Mouse (Mus musculus): ENCODE measurements around the gene Cfap73. TPM values are rescaled to one million over a fixed set of nuclear protein-coding genes. Genes with fewer than 3 reads are reported as not detected.

Gene Cfap73
- total and polyA plus RNA-seq, 3 experiments, result 0.26 TPM; not detected in 2

DNA sequence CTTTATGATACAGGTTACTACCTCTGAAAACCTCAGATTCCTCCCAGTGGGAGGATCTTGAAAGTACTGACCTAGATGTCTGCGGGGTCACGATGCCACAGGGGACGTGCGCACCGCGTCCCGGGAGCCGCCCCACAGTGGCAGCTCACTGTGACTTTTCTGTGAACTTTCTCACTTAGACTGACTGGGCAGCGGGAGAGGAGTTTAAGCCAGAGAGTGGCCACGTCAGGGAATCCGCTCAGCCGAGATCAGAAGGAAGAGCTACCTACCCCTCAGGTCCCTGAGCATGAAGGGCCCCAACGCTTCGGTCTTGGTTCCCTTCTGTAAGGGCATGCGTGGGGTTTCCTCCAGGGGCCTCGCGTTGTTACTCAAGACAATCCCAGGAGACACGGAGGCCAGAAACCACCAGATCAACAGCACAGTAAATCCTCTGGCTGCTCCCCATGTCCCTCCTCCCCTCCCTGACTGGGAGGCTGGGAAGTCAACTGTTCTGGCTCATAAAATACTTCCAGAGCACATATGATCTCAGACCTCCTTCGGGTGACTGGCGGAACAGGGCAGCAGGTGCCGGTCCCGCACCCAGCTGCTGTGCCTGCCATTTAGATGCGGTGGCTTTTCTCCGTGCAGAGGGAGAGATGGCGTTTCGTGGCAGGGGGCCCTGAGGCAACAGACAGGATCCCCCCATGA is 54.7 kb downstream of the Cfap73 start:
- in situ Hi-C loops (cut with MboI; ENCODE audit: low pct_ligation_motif_present, low pct_unique_long_range_greater_than_20kb, low sequenced_read_pairs) (no loop called here), dilution Hi-C loops (cut with MboI; ENCODE audit: extremely low pct_ligation_motif_present, extremely low pct_unique_long_range_greater_than_20kb, low sequenced_read_pairs) (no loop called here)
- Histone ChIP-seq H3K4me1 (ENCODE audit: control insufficient read depth in 1 of 2, insufficient read depth in 2 of 2) (peaks cover 32 to 57% of the 10 kb centered on the region in 2 experiments), H3K4me2 (ENCODE audit: insufficient read depth, low read depth, poor library complexity, severe bottlenecking) (peak overlapping the region; percentile 68), H3K79me2 (replicated peaks; ENCODE audit: control insufficient read depth, extremely low read depth, insufficient read depth, poor library complexity, severe bottlenecking) (no peaks in the 10 kb centered on the region), H3K27ac (ENCODE audit: insufficient read depth, low read depth) (no peak overlapping the region), H3K4me3 (replicated peaks in 1 of 3; ENCODE audit: low read depth in 2 of 3, low read length in 2 of 3, poor library complexity in 1 of 3) (peak overlapping the region in 1 of 3 experiments; percentile 18), H3K9ac (ENCODE audit: insufficient read depth, low read depth) (no peak overlapping the region), H3K36me3 (replicated peaks in 1 of 2; ENCODE audit: control insufficient read depth in 1 of 2, insufficient read depth in 1 of 2, low read length in 1 of 2) (peaks cover 0 to 16% of the 10 kb centered on the region in 2 experiments), H3K27me3 (replicated peaks) (no peaks in the 10 kb centered on the region), H3K9me3 (replicated peaks; ENCODE audit: low read length) (peaks cover 6% of the 10 kb centered on the region)
- DNase-seq (ENCODE audit: extremely low read depth), result peak; percentile 57
- TF ChIP-seq ETS1 (conservative IDR thresholded peaks at IDR 0.05; ENCODE audit: low read depth, low read length) (peak; percentile 22; the same call in 1 of the 2 replicates), GABPA (IDR thresholded peaks at IDR 0.05; ENCODE audit: insufficient replicate concordance, low read depth, low read length) (no peak), ELF1 (IDR thresholded peaks at IDR 0.05; ENCODE audit: low read depth, low read length) (no peak), NRF1 (IDR thresholded peaks at IDR 0.05; ENCODE audit: low read depth, low read length) (peak; percentile 52), PAX5 (IDR thresholded peaks at IDR 0.05; ENCODE audit: low read length) (no peak), IRF4 (IDR thresholded peaks at IDR 0.05; ENCODE audit: low read depth, low read length) (peak; percentile 32; the same call in 1 of the 2 replicates), JUND (conservative IDR thresholded peaks at IDR 0.05; ENCODE audit: low read depth, low read length) (no peak), CTCF (conservative IDR thresholded peaks at IDR 0.05 in 1 of 2, IDR thresholded peaks at IDR 0.05 in 1 of 2; ENCODE audit: low read depth in 2 of 2, low read length in 2 of 2) (no peak), ZC3H11A (IDR thresholded peaks at IDR 0.05; ENCODE audit: low read depth, low read length) (no peak), SIN3A (IDR thresholded peaks at IDR 0.05; ENCODE audit: low read length) (peak; percentile 22; the same call in 1 of the 2 replicates), BHLHE40 (IDR thresholded peaks at IDR 0.05; ENCODE audit: low read depth, low read length) (no peak; the same call in 1 of the 2 replicates), MAZ (IDR thresholded peaks at IDR 0.05; ENCODE audit: low read depth, low read length) (0 out of 2 replicates have a peak, but pooled peaks have one; percentile 26), USF2 (conservative IDR thresholded peaks at IDR 0.05; ENCODE audit: low read depth, low read length) (no peak), MXI1 (IDR thresholded peaks at IDR 0.05; ENCODE audit: low read depth, low read length) (peak; percentile 35), USF1 (IDR thresholded peaks at IDR 0.05; ENCODE audit: low read depth, low read length) (no peak), POLR2AphosphoS2 (IDR thresholded peaks at IDR 0.05; ENCODE audit: low read depth, low read length) (no peak)

DNA sequence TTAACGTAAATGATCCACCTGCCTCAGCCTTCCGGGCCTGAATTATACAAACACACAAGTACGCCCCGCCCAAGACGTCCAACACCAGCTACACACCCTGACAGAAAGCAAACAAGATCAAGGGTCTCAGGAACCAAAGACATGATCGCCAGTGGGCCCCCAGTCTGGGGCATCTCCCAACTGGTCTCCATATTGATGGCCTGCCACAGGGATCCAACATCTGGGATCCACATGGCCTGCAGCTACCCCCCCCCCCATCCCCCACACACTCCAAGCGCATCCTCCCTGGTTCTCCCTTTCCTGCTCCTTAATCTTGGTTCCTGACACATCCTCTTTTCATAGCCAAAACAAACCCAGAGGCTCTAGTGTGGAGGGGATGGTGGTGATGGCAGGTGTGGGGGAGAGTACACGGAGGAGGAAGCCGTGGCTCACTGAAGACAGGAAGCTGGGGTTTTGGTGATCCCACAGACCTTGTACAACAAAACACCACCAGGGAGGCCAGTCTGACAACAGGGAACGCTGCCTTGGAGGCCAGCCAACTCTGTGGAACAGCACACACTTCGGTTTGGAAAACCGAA is 55.4 kb downstream of the Cfap73 start:
- Histone ChIP-seq H3K79me2 (replicated peaks; ENCODE audit: control insufficient read depth, extremely low read depth, insufficient read depth, poor library complexity, severe bottlenecking) (no peaks in the 10 kb centered on the region), H3K36me3 (replicated peaks in 1 of 2; ENCODE audit: control insufficient read depth in 1 of 2, insufficient read depth in 1 of 2, low read length in 1 of 2) (peaks cover 0 to 13% of the 10 kb centered on the region in 2 experiments), H3K27me3 (replicated peaks) (no peaks in the 10 kb centered on the region), H3K4me1 (ENCODE audit: control insufficient read depth in 1 of 2, insufficient read depth in 2 of 2) (peaks cover 32 to 49% of the 10 kb centered on the region in 2 experiments), H3K4me2 (ENCODE audit: insufficient read depth, low read depth, poor library complexity, severe bottlenecking) (peak overlapping the region; percentile 68), H3K9ac (ENCODE audit: insufficient read depth, low read depth) (peak overlapping the region; percentile 16; the same call in 1 of the 2 replicates), H3K4me3 (replicated peaks in 1 of 3; ENCODE audit: low read depth in 2 of 3, low read length in 2 of 3, poor library complexity in 1 of 3) (no peak overlapping the region), H3K9me3 (replicated peaks; ENCODE audit: low read length) (peaks cover 6% of the 10 kb centered on the region), H3K27ac (ENCODE audit: insufficient read depth, low read depth) (no peak overlapping the region)
- dilution Hi-C loops (cut with MboI; ENCODE audit: extremely low pct_ligation_motif_present, extremely low pct_unique_long_range_greater_than_20kb, low sequenced_read_pairs), result no loop called here
- TF ChIP-seq MAZ (IDR thresholded peaks at IDR 0.05; ENCODE audit: low read depth, low read length) (no peak), CHD2 (IDR thresholded peaks at IDR 0.05; ENCODE audit: low read length) (peak; percentile 37)
- in situ Hi-C loops (cut with MboI; ENCODE audit: low pct_ligation_motif_present, low pct_unique_long_range_greater_than_20kb, low sequenced_read_pairs), result no loop called here
- DNase-seq (ENCODE audit: extremely low read depth), result peak; percentile 33

Other genes starting within 250 kb of the Cfap73 start
- not detected in 2 replicates for gene Lhx5, start 202.5 kb downstream of the Cfap73 start, total RNA-seq (2012; rRNA removed)
- not detected in 2 replicates for gene Lhx5, start 202.5 kb downstream of the Cfap73 start, total RNA-seq (2014; rRNA removed)
- not detected in 2 replicates for gene Lhx5, start 202.5 kb downstream of the Cfap73 start, polyA plus RNA-seq (2012; ENCODE audit: insufficient read length, low read depth)
- 1.8 and 4.0 TPM in 2 replicates for gene Sdsl, start 161.4 kb downstream of the Cfap73 start, total RNA-seq (2012; rRNA removed)
- not detected in 2 replicates for gene Sdsl, start 161.4 kb downstream of the Cfap73 start, total RNA-seq (2014; rRNA removed)
- gene Sdsl, start 161.4 kb downstream of the Cfap73 start, polyA plus RNA-seq (2012; ENCODE audit: insufficient read length, low read depth), result 0.37 TPM in 1 of 2 replicates, not detected in the other
- not detected in 2 replicates for gene Sds, start 157.7 kb downstream of the Cfap73 start, total RNA-seq (2012; rRNA removed)
- gene Sds, start 157.7 kb downstream of the Cfap73 start, total RNA-seq (2014; rRNA removed), result not detected in 2 replicates
- 0.76 and 1.5 TPM in 2 replicates for gene Sds, start 157.7 kb downstream of the Cfap73 start, polyA plus RNA-seq (2012; ENCODE audit: insufficient read length, low read depth)
- gene Plbd2, start 130.6 kb downstream of the Cfap73 start, total RNA-seq (2012; rRNA removed), result 10.8 and 21.3 TPM in 2 replicates
- gene Plbd2, start 130.6 kb downstream of the Cfap73 start, total RNA-seq (2014; rRNA removed), result 7.1 and 9.0 TPM in 2 replicates
- gene Plbd2, start 130.6 kb downstream of the Cfap73 start, polyA plus RNA-seq (2012; ENCODE audit: insufficient read length, low read depth), result 24.3 and 28.8 TPM in 2 replicates
- gene Slc8b1, start 123.1 kb downstream of the Cfap73 start, total RNA-seq (2012; rRNA removed), result 3.3 and 5.8 TPM in 2 replicates
- gene Slc8b1, start 123.1 kb downstream of the Cfap73 start, total RNA-seq (2014; rRNA removed), result 3.2 and 3.6 TPM in 2 replicates
- 4.6 and 5.1 TPM in 2 replicates for gene Slc8b1, start 123.1 kb downstream of the Cfap73 start, polyA plus RNA-seq (2012; ENCODE audit: insufficient read length, low read depth)
- gene Tpcn1, start 45.6 kb downstream of the Cfap73 start, total RNA-seq (2012; rRNA removed), result 1.9 and 2.2 TPM in 2 replicates
- 0.90 and 1.0 TPM in 2 replicates for gene Tpcn1, start 45.6 kb downstream of the Cfap73 start, total RNA-seq (2014; rRNA removed)
- gene Tpcn1, start 45.6 kb downstream of the Cfap73 start, polyA plus RNA-seq (2012; ENCODE audit: insufficient read length, low read depth), result 4.2 and 5.4 TPM in 2 replicates
- gene Iqcd, start 45.2 kb downstream of the Cfap73 start, total RNA-seq (2012; rRNA removed), result 0.25 and 0.59 TPM in 2 replicates
- not detected in 2 replicates for gene Iqcd, start 45.2 kb downstream of the Cfap73 start, total RNA-seq (2014; rRNA removed)
- 0.35 and 0.77 TPM in 2 replicates for gene Iqcd, start 45.2 kb downstream of the Cfap73 start, polyA plus RNA-seq (2012; ENCODE audit: insufficient read length, low read depth)
- 6.3 and 7.3 TPM in 2 replicates for gene Rita1, start 21.6 kb downstream of the Cfap73 start, total RNA-seq (2012; rRNA removed)
- 6.2 and 7.3 TPM in 2 replicates for gene Rita1, start 21.6 kb downstream of the Cfap73 start, total RNA-seq (2014; rRNA removed)
- gene Rita1, start 21.6 kb downstream of the Cfap73 start, polyA plus RNA-seq (2012; ENCODE audit: insufficient read length, low read depth), result 10.2 and 10.8 TPM in 2 replicates
- gene Ddx54, start 21.5 kb downstream of the Cfap73 start, total RNA-seq (2012; rRNA removed), result 83.6 and 93.6 TPM in 2 replicates
- 56.6 and 63.7 TPM in 2 replicates for gene Ddx54, start 21.5 kb downstream of the Cfap73 start, total RNA-seq (2014; rRNA removed)
- 91.8 and 96.8 TPM in 2 replicates for gene Ddx54, start 21.5 kb downstream of the Cfap73 start, polyA plus RNA-seq (2012; ENCODE audit: insufficient read length, low read depth)
- gene Rasal1, start 14.6 kb upstream of the Cfap73 start, total RNA-seq (2012; rRNA removed), result 15.6 and 17.7 TPM in 2 replicates
- gene Rasal1, start 14.6 kb upstream of the Cfap73 start, total RNA-seq (2014; rRNA removed), result 11.7 TPM in 2 replicates
- gene Rasal1, start 14.6 kb upstream of the Cfap73 start, polyA plus RNA-seq (2012; ENCODE audit: insufficient read length, low read depth), result 19.6 and 21.4 TPM in 2 replicates
- gene Dtx1, start 77.7 kb upstream of the Cfap73 start, total RNA-seq (2012; rRNA removed), result 3.2 and 3.9 TPM in 2 replicates
- 0.30 and 0.98 TPM in 2 replicates for gene Dtx1, start 77.7 kb upstream of the Cfap73 start, total RNA-seq (2014; rRNA removed)
- gene Dtx1, start 77.7 kb upstream of the Cfap73 start, polyA plus RNA-seq (2012; ENCODE audit: insufficient read length, low read depth), result 2.1 and 2.9 TPM in 2 replicates
- gene Oas2, start 115.6 kb upstream of the Cfap73 start, total RNA-seq (2012; rRNA removed), result not detected in 2 replicates
- gene Oas2, start 115.6 kb upstream of the Cfap73 start, total RNA-seq (2014; rRNA removed), result not detected in 2 replicates
- gene Oas2, start 115.6 kb upstream of the Cfap73 start, polyA plus RNA-seq (2012; ENCODE audit: insufficient read length, low read depth), result not detected in 2 replicates
- gene Oas3, start 143.4 kb upstream of the Cfap73 start, total RNA-seq (2012; rRNA removed), result 0.13 and 0.30 TPM in 2 replicates
- gene Oas3, start 143.4 kb upstream of the Cfap73 start, total RNA-seq (2014; rRNA removed), result not detected in 2 replicates
- gene Oas3, start 143.4 kb upstream of the Cfap73 start, polyA plus RNA-seq (2012; ENCODE audit: insufficient read length, low read depth), result 0.05 TPM in 1 of 2 replicates, not detected in the other
- not detected in 2 replicates for gene Oas1e, start 161.3 kb upstream of the Cfap73 start, total RNA-seq (2012; rRNA removed)
- not detected in 2 replicates for gene Oas1e, start 161.3 kb upstream of the Cfap73 start, total RNA-seq (2014; rRNA removed)
- gene Oas1e, start 161.3 kb upstream of the Cfap73 start, polyA plus RNA-seq (2012; ENCODE audit: insufficient read length, low read depth), result not detected in 2 replicates
- gene Oas1c, start 178.3 kb upstream of the Cfap73 start, total RNA-seq (2012; rRNA removed), result 1.6 and 1.7 TPM in 2 replicates
- 3.6 TPM in 2 replicates for gene Oas1c, start 178.3 kb upstream of the Cfap73 start, total RNA-seq (2014; rRNA removed)
- 3.6 and 4.7 TPM in 2 replicates for gene Oas1c, start 178.3 kb upstream of the Cfap73 start, polyA plus RNA-seq (2012; ENCODE audit: insufficient read length, low read depth)
- gene Oas1f, start 213.1 kb upstream of the Cfap73 start, total RNA-seq (2012; rRNA removed), result not detected in 2 replicates
- not detected in 2 replicates for gene Oas1f, start 213.1 kb upstream of the Cfap73 start, total RNA-seq (2014; rRNA removed)
- not detected in 2 replicates for gene Oas1f, start 213.1 kb upstream of the Cfap73 start, polyA plus RNA-seq (2012; ENCODE audit: insufficient read length, low read depth)
- gene Oas1h, start 227.2 kb upstream of the Cfap73 start, total RNA-seq (2012; rRNA removed), result not detected in 2 replicates
- gene Oas1h, start 227.2 kb upstream of the Cfap73 start, total RNA-seq (2014; rRNA removed), result not detected in 2 replicates
- gene Oas1h, start 227.2 kb upstream of the Cfap73 start, polyA plus RNA-seq (2012; ENCODE audit: insufficient read length, low read depth), result not detected in 2 replicates

Measured in CH12.LX (cell line).